Mouse (Mus musculus) left cerebral cortex, adult 8-10 months (tissue): ENCODE measurements around the gene Tent5d. TPM values are rescaled to one million over a fixed set of nuclear protein-coding genes. Genes with fewer than 3 reads are reported as not detected.

Experiments
- DNase-seq, 2 experiments: peaks; one replicate each; pipeline ENCODE4 v3.0.0; 2022; ENCODE audit warnings: low spot score in 2 of 2
- total RNA-seq, 4 experiments: library from RNA; stranded (reverse); gene quantifications; 2 replicates each; pipeline ENCODE4 v1.2.4; 2022

The Tent5d gene
- not detected for total RNA-seq

DNA sequence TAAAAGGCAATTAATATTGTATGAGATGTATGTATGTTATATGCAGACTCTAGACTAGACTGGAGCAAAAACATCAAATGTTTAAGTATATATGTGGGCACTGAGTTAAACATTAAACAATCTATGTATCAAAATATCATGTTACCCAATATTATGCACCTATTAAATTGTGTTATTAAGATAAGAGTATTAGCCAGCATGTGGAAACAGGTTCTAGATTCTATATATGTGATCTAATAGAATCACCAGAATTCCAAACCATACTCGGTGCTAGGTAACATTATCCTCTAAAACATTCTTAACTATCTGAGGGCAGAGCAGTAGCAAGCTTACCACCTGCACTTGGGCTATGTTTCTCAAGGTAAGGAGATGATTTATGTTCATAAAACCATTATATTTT is at the start of gene Tent5d:
TSS of gene Tent5d (plus strand) at position 301 of the 400 bp plus-strand sequence.
- DNase-seq: no peak

DNA sequence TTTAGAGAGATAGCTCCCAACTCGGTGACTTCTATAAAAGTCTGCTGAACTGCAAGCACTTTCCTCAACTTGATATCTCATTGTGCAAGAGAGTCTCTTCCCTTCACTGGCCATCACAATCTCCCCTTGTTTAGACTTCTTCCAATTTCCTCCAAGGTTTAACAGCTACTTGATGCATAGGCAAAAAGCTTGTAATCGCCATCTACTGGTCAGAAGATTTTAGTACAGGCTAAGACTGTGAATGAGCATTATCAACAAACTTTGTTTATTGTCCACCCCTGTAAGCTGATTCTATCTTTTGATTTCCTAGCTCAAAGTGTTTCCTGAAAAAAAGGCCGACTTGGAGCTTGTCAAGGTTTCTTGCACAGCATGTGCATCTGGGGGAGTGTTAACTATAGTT is 24.5 kb upstream of the Tent5d start:
- no peak for DNase-seq

DNA sequence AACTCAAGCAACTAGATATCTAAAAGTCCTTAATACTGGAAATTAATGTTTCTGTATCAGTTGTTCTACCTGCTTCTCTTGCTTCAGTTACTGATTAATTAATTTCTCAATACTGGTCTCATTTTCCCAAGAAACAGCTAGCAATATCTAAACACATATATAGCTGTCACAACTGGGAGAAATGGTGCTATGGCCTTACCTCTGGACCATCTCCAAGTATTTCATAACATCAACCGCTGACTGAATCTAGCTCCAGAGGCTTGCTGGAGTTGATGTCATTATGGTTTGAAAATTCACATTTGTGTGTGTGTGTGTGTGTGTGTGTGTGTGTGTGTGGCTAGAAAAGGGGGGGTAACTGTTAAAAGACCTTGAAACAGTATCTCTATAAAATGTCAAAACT is 2.3 kb upstream of the Tent5d start:
- no peak for DNase-seq

DNA sequence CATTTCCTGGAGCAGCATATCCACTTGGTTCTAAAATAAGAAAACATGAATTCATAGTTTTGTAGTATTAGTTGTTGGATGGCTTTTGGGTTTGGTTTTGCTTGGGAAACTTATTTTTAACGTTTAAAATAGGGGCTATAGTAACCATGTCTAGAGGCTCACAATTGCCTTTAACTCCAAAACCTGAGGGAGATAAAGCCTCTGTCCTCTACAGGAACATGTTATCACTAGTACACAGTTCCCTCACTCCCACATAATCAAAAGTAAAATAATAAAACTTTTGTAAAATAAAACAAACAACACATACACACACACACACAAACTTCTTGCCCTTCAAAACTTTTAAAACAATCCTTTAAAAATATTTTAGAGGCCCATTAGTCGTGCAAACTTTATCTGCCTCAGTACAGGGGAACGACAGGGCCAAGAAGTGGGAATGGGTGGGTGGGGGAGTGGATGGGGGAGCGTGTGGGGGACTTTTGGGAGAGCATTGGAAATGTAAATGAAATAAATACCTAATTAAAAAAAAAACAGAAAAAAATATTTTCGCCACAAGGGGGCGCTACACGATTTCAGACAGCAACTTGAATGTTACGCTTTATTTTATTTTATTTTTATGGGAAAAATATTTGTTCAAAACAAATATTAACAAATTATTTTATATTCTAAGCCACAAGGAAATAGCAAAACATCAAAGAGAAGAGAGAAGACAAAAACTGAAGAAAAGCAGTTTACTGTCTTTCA is 1.5 kb upstream of the Tent5d start:
- DNase-seq: no peak

DNA sequence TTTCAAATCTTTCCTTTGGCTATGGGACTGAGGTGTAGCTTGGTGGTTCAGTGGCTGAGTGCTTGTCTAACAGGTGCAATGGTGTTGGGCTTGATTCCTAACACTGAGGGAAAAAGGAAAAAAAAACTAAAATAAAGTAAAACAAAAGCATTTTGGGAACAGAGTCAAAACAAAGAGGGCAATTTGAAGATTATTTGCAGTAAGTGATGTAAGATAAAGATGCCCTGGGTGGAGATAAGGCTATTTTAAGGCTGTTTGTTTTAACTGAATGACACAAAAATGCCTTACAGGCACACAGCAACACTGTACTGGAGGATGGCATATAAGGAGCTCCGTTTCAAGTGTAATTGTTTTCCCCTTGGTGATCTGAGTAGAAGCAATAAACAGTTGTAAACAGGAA is 3.4 kb downstream of the Tent5d start:
- no peak for DNase-seq

DNA sequence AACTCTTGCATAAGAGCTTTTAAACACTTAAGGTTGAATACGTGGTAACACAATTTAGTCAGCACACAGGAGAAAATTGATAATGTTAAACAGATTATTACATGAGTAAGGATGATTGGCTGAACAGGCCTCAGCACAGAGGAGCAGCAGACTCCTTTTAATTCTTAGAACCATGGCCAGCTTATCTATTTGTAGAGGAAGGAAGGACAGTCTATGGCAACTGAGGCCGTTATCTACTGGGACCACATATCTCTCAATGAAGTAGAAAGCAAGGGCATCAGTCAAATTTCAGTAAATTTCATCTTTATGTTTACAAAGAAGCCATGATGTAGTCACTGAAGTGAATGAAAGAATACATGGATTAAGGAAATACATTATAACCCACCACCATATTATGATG is 4.5 kb downstream of the Tent5d start:
- DNase-seq: no peak

DNA sequence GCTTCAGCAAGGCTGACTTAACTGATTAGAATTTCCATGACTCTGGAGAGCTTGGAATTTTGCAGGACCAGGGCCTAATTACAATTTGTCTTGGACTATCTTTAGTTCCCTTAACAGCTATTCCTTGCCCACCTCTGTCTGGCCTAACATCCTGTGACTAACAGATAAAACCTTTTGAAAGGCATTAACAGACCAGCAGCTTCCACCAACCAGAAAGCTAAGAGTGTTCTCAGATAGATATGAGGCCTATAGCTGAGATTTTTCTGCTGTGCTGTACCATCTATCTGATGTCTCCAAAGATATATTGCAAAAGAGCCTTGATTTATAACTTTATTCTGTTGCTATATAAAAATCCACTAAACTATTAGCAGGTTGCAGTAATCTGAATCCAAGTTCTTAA is 19.7 kb downstream of the Tent5d start:
- no peak for DNase-seq

DNA sequence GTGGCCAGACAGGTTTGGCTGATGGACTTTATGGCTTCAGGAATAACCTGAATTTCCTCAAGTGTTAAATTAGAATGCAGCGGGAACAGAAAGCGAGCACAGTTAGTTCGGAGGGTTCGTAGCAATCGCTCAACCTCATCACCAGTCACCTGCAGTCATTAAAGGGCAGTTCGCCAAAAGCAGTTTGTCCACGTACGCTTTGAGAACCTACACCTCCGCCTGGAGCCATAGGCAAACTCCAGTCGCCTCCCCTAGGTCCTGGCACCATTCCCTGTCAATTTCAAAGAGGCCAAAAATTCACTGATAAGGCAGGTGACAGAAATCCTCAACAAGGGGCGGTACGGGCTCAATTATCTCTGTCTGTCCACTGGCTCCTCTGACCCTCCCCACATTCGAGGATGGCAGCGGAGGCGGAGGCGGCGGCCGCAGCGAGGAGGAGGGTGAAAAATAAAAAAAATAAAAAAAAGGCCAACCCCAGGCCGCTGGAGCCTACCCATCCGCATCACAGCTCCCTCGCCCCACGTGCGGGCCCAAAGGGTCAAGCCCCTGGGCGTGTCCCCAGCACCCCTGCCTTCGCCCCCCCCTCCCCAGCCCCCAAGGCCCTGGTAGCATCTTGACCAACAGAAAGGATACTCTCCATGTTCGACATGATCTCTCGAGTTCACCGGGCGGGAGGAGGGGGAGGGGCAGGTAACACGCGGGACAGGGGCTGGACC is 23.3 kb downstream of the Tent5d start:
- peak; percentile 4 to 8 for DNase-seq

DNA sequence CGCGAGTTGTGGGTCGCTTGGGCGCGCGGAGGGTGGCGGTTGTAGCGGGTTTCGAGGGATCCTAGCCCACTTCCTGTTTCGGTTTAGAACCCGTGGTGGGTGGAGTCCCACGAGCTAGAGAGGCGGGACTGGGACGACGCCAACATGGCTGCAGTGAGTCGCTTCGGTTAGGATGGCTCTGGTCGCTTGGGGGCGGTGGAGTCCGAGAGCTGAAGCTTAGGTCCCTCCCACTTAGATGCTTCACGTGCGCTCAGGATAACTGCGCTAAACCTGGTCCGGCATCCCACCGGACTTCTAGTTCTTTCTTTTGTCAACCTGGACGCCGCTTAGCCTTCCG is 23.8 kb downstream of the Tent5d start, which contains the start of gene 2610002M06Rik:
TSS of gene 2610002M06Rik (minus strand) at position 117 of the 337 bp plus-strand sequence.
- DNase-seq: peak; percentile 49 to 68

DNA sequence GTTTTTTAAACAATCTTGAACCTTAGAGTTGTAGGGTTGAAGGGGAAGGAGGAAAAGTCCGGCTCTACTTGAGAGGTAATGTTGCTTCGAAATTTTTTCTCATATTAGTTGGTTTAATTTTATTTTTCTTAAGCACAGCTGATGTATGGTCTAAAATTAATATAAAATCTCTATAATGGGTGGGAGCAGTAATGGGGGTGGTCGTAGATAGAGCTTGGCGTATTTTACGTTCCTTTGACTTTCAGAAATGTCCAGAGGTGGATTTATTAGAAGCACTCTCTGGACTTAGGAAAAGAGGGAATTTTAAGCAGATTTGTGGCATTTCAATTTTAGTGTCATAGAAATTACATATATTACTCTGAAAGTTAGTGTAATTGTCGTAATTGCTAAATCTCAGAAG is 24.3 kb downstream of the Tent5d start:
- no peak for DNase-seq

DNA sequence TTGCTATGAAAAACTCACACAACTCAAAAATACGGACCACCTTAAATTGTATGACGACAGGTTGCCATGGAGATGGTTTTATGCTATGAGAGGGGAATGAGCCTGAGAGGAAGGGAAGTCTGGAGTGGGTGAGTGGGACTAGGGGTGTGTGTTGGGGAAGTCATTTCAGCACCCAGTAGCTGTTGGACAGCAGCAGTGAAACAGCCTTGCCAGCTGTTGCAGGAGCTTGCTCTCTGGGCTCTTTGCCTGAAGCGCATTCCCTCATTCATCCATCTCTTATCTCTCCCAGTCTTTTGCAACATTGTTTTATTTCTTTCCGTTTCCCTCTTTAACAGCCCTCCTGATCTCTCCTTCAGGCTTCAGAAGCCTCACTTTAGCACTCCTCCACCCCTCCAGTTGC is 65.8 kb downstream of the Tent5d start:
- no peak for DNase-seq

Other genes starting within 250 kb of the Tent5d start
- under 1 TPM in 2 of 4 experiments, not detected in 2; 0.37 to 0.38 TPM for gene Tbx22, start 124.6 kb upstream of the Tent5d start, total RNA-seq
- gene 2610002M06Rik, start 23.7 kb downstream of the Tent5d start, total RNA-seq: 10 to 100 TPM; 28.4 to 36.5 (median 33.5) TPM
- not detected for gene Gm732, start 155.9 kb downstream of the Tent5d start, total RNA-seq